ENCODE assay signal across 9 mouse cellular contexts in the genomic region with DNA sequence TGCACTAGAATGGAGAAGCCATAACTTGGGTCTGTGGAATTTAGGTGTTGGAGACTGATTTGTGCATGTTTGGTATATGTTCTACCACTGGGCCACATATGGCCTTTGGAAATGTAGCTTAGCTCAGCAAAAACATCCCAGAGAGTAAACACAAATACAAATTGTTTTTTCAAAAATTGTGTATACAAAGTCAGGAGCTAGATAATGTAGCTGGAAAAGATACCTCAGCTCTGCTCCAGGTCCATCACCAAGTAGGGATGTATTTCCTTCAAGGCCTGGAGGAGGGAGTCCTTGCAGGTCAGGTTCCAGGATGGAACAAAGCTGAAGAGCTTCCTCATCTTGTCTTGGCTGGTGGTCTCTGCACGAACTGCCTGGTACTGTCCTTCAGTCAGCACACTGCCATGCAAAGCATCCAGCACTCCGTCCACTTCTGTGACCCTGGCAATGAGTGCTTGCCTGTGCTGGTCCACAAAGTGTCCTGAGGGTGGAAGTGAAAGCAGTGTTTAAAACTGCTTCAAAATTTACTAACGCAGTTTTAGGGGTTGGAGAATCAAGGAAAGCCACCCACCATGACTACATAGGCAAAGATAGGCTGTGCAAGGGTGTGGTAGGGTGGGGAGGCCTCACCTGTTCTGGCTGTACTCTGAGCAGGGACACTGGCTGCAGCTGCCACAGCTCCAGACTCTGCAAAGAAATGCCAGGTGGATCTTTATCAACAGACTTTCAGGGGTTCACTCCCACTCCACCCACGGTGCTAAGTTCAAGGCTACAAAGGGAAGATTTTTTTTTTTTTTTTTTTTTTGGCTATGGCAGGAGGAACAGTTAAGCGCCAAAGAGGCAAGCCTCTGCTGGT. TPM values are rescaled to one million over a fixed set of nuclear protein-coding genes. Genes with fewer than 3 reads are reported as not detected.
A peak's percentile ranks its signal among the peaks of the same experiment; 100 is the strongest.
DNase-seq lines count a peak whose midpoint lies in the region; ATAC-seq and TF ChIP-seq lines count a peak whose summit lies in the region.
"Had no signal": no experiment of that assay in that cellular context is flagged by ENCODE, and none has a peak within 500 bp of the region (broad histone marks: within the 10 kb centered on the region; RNA-seq: fewer than 3 reads in every experiment).

No protein-coding gene starts in this region.

- peak overlapping the region; percentile 28 for H3K4me3 ChIP-seq in kidney, postnatal 0 days (replicated peaks; ENCODE audit: low read depth, low read length)
- H3K4me3 ChIP-seq in embryonic facial prominence, embryonic 10.5 days = peak overlapping the region; percentile 39
- peak overlapping the region; percentile 41 for H3K4me3 ChIP-seq in intestine, embryonic 15.5 days (replicated peaks)
- H3K4me3 ChIP-seq in myocyte = no peak overlapping the region

- H3K4me2 ChIP-seq in kidney, postnatal 0 days (ENCODE audit: low read length) = peak overlapping the region; percentile 67
- peak overlapping the region; percentile 67 for H3K4me2 ChIP-seq in intestine, embryonic 15.5 days (replicated peaks)
- H3K4me2 ChIP-seq in myocyte (ENCODE audit: low read depth) = peak overlapping the region; percentile 35

- H3ac ChIP-seq in myocyte (ENCODE audit: control insufficient read depth, insufficient read length) = no peak overlapping the region

- no peaks in the 10 kb centered on the region for H3K36me3 ChIP-seq in kidney, postnatal 0 days (ENCODE audit: insufficient read depth, low read length)
- H3K36me3 ChIP-seq in embryonic facial prominence, embryonic 10.5 days (replicated peaks) = peaks cover 51% of the 10 kb centered on the region
- 0 out of 2 replicates have a peak, but pooled peaks cover 5% of the 10 kb centered on the region for H3K36me3 ChIP-seq in intestine, embryonic 15.5 days
- H3K36me3 ChIP-seq in myocyte (ENCODE audit: control insufficient read depth, insufficient read depth) = peaks cover 18% of the 10 kb centered on the region

- 27% methylated on average over 5 of the region's 5 CpGs for WGBS in kidney, postnatal 0 days
- WGBS in embryonic facial prominence, embryonic 10.5 days = 50% methylated on average over 5 of the region's 5 CpGs
- 25% methylated on average over 5 of the region's 5 CpGs for WGBS in intestine, embryonic 15.5 days

- peak; percentile 25 for TF ChIP-seq POLR2A in myocyte (IDR thresholded peaks at IDR 0.05; ENCODE audit: insufficient read length, low read depth)

- H3K79me2 ChIP-seq in myocyte (ENCODE audit: control insufficient read depth, insufficient read depth) = no peaks in the 10 kb centered on the region

- no peaks in the 10 kb centered on the region for H3K27me3 ChIP-seq in kidney, postnatal 0 days (ENCODE audit: insufficient read depth, low read length)
- no peaks in the 10 kb centered on the region for H3K27me3 ChIP-seq in embryonic facial prominence, embryonic 10.5 days (replicated peaks; ENCODE audit: low read depth, poor library complexity, severe bottlenecking)
- no peaks in the 10 kb centered on the region for H3K27me3 ChIP-seq in intestine, embryonic 15.5 days (replicated peaks)
- no peaks in the 10 kb centered on the region for H3K27me3 ChIP-seq in myocyte (ENCODE audit: control insufficient read depth, insufficient read depth, insufficient read length)

- no peak for TF ChIP-seq CTCF in kidney, postnatal 0 days (IDR thresholded peaks at IDR 0.05; ENCODE audit: low read depth)

- no peak for DNase-seq in kidney, postnatal 0 days (ENCODE audit: low spot score)
- DNase-seq in kidney, adult 9 months = no peak
- no peak for DNase-seq in embryonic facial prominence, embryonic 10.5 days (ENCODE audit: low spot score)
- DNase-seq in layer of hippocampus, adult 11-12 months (ENCODE audit: low spot score) = no peak
- no peak for DNase-seq in right cerebral cortex, postnatal 25 days
- no peak for DNase-seq in layer of hippocampus, adult 18-20 months (ENCODE audit: low spot score in 2 of 2)

- H3K9me3 ChIP-seq in kidney, postnatal 0 days (replicated peaks; ENCODE audit: low read length) = no peaks in the 10 kb centered on the region
- no peaks in the 10 kb centered on the region for H3K9me3 ChIP-seq in embryonic facial prominence, embryonic 10.5 days
- H3K9me3 ChIP-seq in intestine, embryonic 15.5 days = no peaks in the 10 kb centered on the region

- H3K9ac ChIP-seq in kidney, postnatal 0 days (ENCODE audit: low read depth, low read length) = 0 out of 2 replicates have a peak overlapping the region, but pooled peaks have one; percentile 54
- H3K9ac ChIP-seq in intestine, embryonic 15.5 days = peak overlapping the region; percentile 45

- peak; percentile 44 for ATAC-seq in kidney, postnatal 0 days (replicated peaks; ENCODE audit: low FRiP score, low read depth)
- peak; percentile 81 for ATAC-seq in intestine, embryonic 15.5 days

- 0 out of 2 replicates have a peak, but pooled peaks cover 8% of the 10 kb centered on the region for H3K4me1 ChIP-seq in kidney, postnatal 0 days (replicated peaks; ENCODE audit: insufficient read depth, low read length)
- peaks cover 19% of the 10 kb centered on the region for H3K4me1 ChIP-seq in embryonic facial prominence, embryonic 10.5 days
- H3K4me1 ChIP-seq in intestine, embryonic 15.5 days (replicated peaks) = peaks cover 4% of the 10 kb centered on the region; the same call in 1 of the 2 replicates

- H3K27ac ChIP-seq in kidney, postnatal 0 days = peak overlapping the region; percentile 74
- no peak overlapping the region for H3K27ac ChIP-seq in embryonic facial prominence, embryonic 10.5 days (replicated peaks)
- H3K27ac ChIP-seq in intestine, embryonic 15.5 days = peak overlapping the region; percentile 81

TF ChIP-seq in myocyte, 11 proteins besides CTCF, POLR2A, EP300 and RAD21:
- no peak for TF ChIP-seq USF1 (IDR thresholded peaks at IDR 0.05; ENCODE audit: low read depth)
- TF ChIP-seq MYOG (IDR thresholded peaks at IDR 0.05; ENCODE audit: control insufficient read depth in 1 of 3, insufficient read depth in 1 of 3, insufficient read length in 2 of 3, low read depth in 2 of 3) = peak in 2 of 3 experiments; percentile 27 to 81
- TF ChIP-seq CEBPB (IDR thresholded peaks at IDR 0.05; ENCODE audit: insufficient read depth, poor library complexity, severe bottlenecking) = no peak
- TF ChIP-seq TCF3 (IDR thresholded peaks at IDR 0.05; ENCODE audit: insufficient read length, low read depth) = no peak
- TF ChIP-seq MAX (IDR thresholded peaks at IDR 0.05; ENCODE audit: low read depth) = no peak
- peak in 2 of 3 experiments; percentile 69 to 94 for TF ChIP-seq MYOD1 (IDR thresholded peaks at IDR 0.05; ENCODE audit: control insufficient read depth in 1 of 3, insufficient read length in 2 of 3, low read depth in 2 of 3)
- TF ChIP-seq POLR2AphosphoS2 (IDR thresholded peaks at IDR 0.05; ENCODE audit: insufficient read length, low read depth) = peak; percentile 71
- no peak for TF ChIP-seq SRF (IDR thresholded peaks at IDR 0.05; ENCODE audit: control insufficient read depth, insufficient read length, low read depth)

RNA-seq across cellular contexts. Expression of gene Pycard, which starts 1.0 kb away (rescaled TPM):
- 77.5 and 85.2 TPM in 2 replicates for polyA plus RNA-seq in kidney, postnatal 0 days (2015; fragmentation: Nextera tagmentation; extraction: Ambion mirVana)
- 5.8 and 6.2 TPM in 2 replicates for polyA plus RNA-seq in embryonic facial prominence, embryonic 10.5 days (2016; fragmentation: Nextera tagmentation; extraction: Ambion mirVana)
- polyA plus RNA-seq in intestine, embryonic 15.5 days (2015; fragmentation: Nextera tagmentation; extraction: Ambion mirVana) = 418 and 480 TPM in 2 replicates
- polyA plus RNA-seq in myocyte (2012; fragmentation: generic; extraction: Trizol) = 3.9 TPM
- 1 to 10 TPM; 2.1 to 3.2 TPM for total RNA-seq in layer of hippocampus, adult 18-20 months (2021)

RNA-seq across cellular contexts. Expression of gene Trim72, which starts 11.0 kb away (rescaled TPM):
- polyA plus RNA-seq in kidney, postnatal 0 days (2015; fragmentation: Nextera tagmentation; extraction: Ambion mirVana) = 0.11 TPM in 1 of 2 replicates, not detected in the other
- polyA plus RNA-seq in embryonic facial prominence, embryonic 10.5 days (2016; fragmentation: Nextera tagmentation; extraction: Ambion mirVana) = not detected in 2 replicates
- polyA plus RNA-seq in intestine, embryonic 15.5 days (2015; fragmentation: Nextera tagmentation; extraction: Ambion mirVana) = 0.19 and 0.53 TPM in 2 replicates
- 468 TPM for polyA plus RNA-seq in myocyte (2012; fragmentation: generic; extraction: Trizol)
- under 1 TPM; 0.32 to 0.58 TPM for total RNA-seq in layer of hippocampus, adult 18-20 months (2021)
- total RNA-seq: adrenal gland, postnatal 14 days had no signal

RNA-seq across cellular contexts. Expression of gene Fus, which starts 25.5 kb away (rescaled TPM):
- 262 and 271 TPM in 2 replicates for polyA plus RNA-seq in kidney, postnatal 0 days (2015; fragmentation: Nextera tagmentation; extraction: Ambion mirVana)
- 349 and 372 TPM in 2 replicates for polyA plus RNA-seq in embryonic facial prominence, embryonic 10.5 days (2016; fragmentation: Nextera tagmentation; extraction: Ambion mirVana)
- 306 and 315 TPM in 2 replicates for polyA plus RNA-seq in intestine, embryonic 15.5 days (2015; fragmentation: Nextera tagmentation; extraction: Ambion mirVana)
- 231 TPM for polyA plus RNA-seq in myocyte (2012; fragmentation: generic; extraction: Trizol)
- total RNA-seq in layer of hippocampus, adult 18-20 months (2021) = 100 to 1,000 TPM; 279 to 285 TPM

RNA-seq across cellular contexts. Expression of gene Prss36, which starts 46.2 kb away (rescaled TPM):
- polyA plus RNA-seq in kidney, postnatal 0 days (2015; fragmentation: Nextera tagmentation; extraction: Ambion mirVana) = 11.7 and 13.0 TPM in 2 replicates
- polyA plus RNA-seq in embryonic facial prominence, embryonic 10.5 days (2016; fragmentation: Nextera tagmentation; extraction: Ambion mirVana) = 10.7 and 12.9 TPM in 2 replicates
- 8.2 and 9.6 TPM in 2 replicates for polyA plus RNA-seq in intestine, embryonic 15.5 days (2015; fragmentation: Nextera tagmentation; extraction: Ambion mirVana)
- 10.6 TPM for polyA plus RNA-seq in myocyte (2012; fragmentation: generic; extraction: Trizol)
- 10 to 100 TPM; 10.3 to 10.5 TPM for total RNA-seq in layer of hippocampus, adult 18-20 months (2021)

Comparison
In these comparisons a context has a peak if more than half of its experiments do, and no peak if none do; other contexts are left out.
1. RNA of gene Pycard, which starts 1.0 kb away (polyA plus RNA-seq): 418 to 480 TPM in intestine, embryonic 15.5 days and 77.5 to 85.2 TPM in kidney, postnatal 0 days; 5.8 to 6.2 TPM in embryonic facial prominence, embryonic 10.5 days and 3.9 TPM in myocyte (single experiment); every median in the first group is over 10 times any median in the second.
2. RNA of gene Trim72, which starts 11.0 kb away (polyA plus RNA-seq): 468 TPM in myocyte (single experiment); 0.19 to 0.53 TPM in intestine, embryonic 15.5 days, 0.11 TPM in kidney, postnatal 0 days and not detected in embryonic facial prominence, embryonic 10.5 days; every median in the first group is over 100 times any median in the second.
3. Peak in every context shown above with its lines, with median percentiles within 50 percentile points of each other: H3K4me2 ChIP-seq.